Mouse (Mus musculus) C2C12 (cell line): ENCODE results near the gene Uhrf1.

Experiments
- CEBPB ChIP-seq: IDR thresholded peaks from one replicate; pipeline ENCODE4 v1.6.1; 2011; ENCODE audit warnings: low read depth, mild to moderate bottlenecking, control low read depth, moderate library complexity
- CTCF ChIP-seq: IDR thresholded peaks from one replicate; pipeline ENCODE4 v1.5.1; 2011; ENCODE audit not compliant: control insufficient read depth, insufficient read depth, insufficient read length

- no peak for TF ChIP-seq CTCF
- TF ChIP-seq CEBPB = no peak
Observed at GRCm38 (mm10) chr17:56254695-56255094, 48.4 kb upstream of the Uhrf1 start.
